Mouse (Mus musculus) thymus, adult 2 months (tissue): Measurements from ENCODE around the gene Ucn3.
A peak's percentile ranks its signal among the peaks of the same experiment; 100 is the strongest.

Source experiments
- CTCF ChIP-seq: fragments of 200-500 bp; IDR thresholded peaks from 2 replicates; pipeline ENCODE4 v1.5.1; 2012; ENCODE audit warnings: mild to moderate bottlenecking, control low read depth, low read length, moderate library complexity, borderline replicate concordance; ENCODE audit not compliant: control insufficient read depth, poor library complexity, insufficient read depth; ENCODE audit errors: extremely low read depth
- POLR2A ChIP-seq: fragments of 200-500 bp; IDR thresholded peaks from 2 replicates; pipeline ENCODE4 v1.6.1; 2012; ENCODE audit warnings: mild to moderate bottlenecking, low read length, control low read depth, moderate library complexity; ENCODE audit not compliant: control insufficient read depth, poor library complexity, insufficient read depth; ENCODE audit errors: extremely low read depth

DNA sequence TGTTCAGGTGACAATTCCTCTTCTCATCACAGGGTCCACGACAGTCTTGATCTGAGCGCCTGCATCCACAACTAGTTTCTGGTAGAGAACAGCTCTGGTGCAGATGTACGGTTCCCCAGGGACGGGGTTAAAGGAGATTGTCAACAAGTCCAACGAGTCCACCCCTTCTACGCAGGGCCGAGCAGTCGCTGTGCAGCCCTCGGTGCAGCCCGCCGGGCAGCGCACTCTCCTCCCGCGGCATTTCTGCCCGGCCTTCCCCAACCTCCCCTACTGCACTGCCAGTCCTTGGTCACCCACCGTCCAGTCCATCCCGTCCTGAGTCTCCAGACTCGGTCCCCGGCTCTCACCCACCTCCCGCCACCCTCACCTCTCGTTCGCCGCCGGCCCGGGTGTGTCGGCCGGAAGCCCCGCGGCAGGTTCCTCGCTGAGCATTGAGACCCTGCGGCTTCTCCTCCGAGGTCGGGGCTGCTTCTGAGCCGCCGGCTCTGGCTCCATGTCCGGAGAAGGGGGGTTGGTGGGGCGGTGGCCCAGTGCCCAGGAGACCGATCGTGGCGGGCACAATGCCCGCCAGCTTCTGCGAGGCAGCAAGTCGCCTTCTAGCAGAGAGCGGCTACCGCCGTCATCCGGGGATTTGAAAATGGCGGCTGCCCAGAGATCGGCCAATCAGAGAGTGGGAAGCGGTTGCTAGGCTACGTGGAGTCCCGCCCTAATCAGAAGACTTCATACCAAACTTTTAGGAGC lies 27.4 kb downstream of the Ucn3 start, which contains the start of the genes Net1 and Tubal3:
- TF ChIP-seq CTCF: peak; percentile 45; the same call in 1 of the 2 replicates
- no peak for TF ChIP-seq POLR2A
